Mouse (Mus musculus) c-Kit-positive CD71-negative TER-119-negative erythroid progenitor cells, embryonic 14.5 days (primary cell): Measurements from ENCODE around the gene Mtmr6.
A peak's percentile ranks its signal among the peaks of the same experiment; 100 is the strongest.

Source experiments
- DNase-seq: peaks from one replicate; pipeline ENCODE4 v3.0.0-alpha.2; 2013; ENCODE audit warnings: low read depth

Gene Mtmr6

DNA sequence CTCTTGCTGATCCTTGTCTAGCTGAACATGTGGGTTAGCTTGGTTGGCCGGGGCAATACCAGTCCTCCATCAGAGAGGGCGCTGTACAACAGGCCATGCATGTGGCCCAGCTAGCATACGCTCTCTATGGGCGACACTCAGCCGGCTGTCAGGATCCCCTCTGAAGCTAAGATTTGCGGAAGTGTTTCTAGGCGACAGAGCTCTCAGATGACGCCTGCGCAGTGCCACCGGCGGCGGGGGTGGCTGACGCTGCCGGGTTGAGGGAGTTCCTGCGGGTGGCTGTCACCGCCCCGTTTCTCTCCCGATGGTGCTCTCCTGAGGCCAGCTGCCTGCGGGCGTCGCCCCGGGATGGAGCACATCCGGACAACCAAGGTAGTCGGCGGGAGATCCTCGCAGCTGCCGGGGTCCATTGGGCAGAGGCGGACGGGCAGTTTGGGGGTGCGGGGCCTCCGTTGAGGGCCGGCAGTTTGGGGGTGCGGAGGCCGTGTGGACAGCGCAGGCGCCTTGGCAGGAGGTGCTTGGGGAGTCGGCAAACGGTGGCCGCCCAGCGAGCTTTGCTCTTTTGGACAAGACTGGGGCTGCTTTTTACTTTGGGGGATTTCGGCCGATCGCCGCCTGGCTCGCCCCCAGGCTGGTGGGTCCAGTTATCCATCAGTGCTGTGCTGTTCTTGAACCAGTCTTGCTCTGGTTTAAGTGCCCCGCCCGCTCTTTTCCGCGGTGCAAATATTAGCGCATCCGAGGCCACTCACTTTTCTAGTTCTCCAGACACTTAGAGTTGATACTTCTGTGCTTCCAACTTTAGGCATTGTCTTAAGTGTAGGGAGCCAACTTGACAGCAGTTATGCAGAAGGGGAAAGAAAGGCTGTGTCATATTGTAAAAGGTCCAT is at the start of gene Mtmr6:
Gene Mtmr6 (plus strand): TSS at position 239 of the 887 bp plus-strand sequence.
- DNase-seq, result peak; percentile 98

DNA sequence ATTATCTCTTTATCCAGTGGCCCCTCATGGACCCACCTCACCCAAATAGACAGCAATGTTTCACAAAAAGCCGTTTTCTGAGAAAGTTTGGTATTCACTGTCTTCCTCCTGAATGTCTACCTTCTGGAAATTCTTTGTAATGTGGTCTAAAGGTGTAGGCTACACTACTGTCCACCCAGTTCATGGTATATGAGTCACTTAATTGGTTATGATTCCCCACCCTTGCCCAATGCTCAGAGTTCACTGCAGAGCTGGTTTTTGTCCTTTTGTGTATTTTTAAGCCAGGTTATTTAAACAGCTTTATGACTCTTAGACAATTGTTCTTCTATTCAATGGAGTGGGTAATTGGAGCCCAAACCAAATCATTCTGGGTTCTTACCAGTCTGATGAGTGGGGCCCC is 48.9 kb upstream of the Mtmr6 start:
- no peak for DNase-seq

GRCm38 (mm10) chr14:60217616-60218015 is 47.4 kb upstream of the Mtmr6 start:
- DNase-seq, result no peak

DNA sequence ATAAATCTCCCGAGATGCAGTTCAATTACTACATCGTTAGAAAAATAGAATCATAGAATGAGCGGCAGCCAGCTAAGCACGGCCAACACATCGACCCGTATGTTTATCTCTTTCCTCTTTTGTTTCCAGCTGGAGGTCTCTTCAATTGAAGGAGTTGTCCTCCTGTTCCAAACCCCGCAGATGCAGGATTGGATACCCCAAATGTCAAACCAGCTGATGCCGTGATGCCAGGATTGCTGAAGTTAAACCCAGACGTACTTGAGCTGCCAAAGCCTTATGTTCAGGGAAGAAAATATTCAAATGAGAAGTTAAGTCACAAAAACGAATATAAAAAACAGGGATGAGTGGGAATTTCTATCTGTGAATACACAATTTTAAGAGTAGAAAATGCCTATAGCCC is 45.1 kb upstream of the Mtmr6 start:
- no peak for DNase-seq

- DNase-seq, result no peak
Measured at GRCm38 (mm10) chr14:60238551-60238950, 26.5 kb upstream of the Mtmr6 start.

GRCm38 (mm10) chr14:60250366-60250765 is 14.7 kb upstream of the Mtmr6 start:
- no peak for DNase-seq

DNA sequence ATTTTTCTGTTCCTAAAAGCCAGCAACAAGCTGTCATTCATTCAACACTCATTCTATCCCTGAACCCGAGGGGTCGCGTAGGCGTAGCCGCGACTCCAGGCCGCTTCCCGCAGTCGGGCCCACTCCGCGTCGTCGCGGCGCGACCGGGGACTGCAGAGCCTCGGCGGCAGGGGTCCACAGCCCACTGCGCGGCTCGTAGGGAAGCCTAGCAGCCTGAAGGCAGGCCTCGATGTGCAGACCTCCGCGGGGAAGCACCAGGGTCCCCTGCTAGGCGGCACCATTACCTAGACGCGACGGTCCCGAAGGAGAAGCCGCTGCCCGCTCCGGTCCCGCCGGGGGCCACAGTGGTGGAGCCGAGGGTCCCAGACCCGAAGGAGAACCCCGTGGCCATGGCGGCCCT is 14.1 kb upstream of the Mtmr6 start:
- no peak for DNase-seq

- peak; percentile 99 for DNase-seq
Measured at GRCm38 (mm10) chr14:60251281-60252003, 13.6 kb upstream of the Mtmr6 start, which contains the start of the genes Nupl1 and Gm49336. Gene Nupl1 (minus strand): TSS chr14:60251431. Gene Gm49336 (minus strand): TSS chr14:60251507.

DNA sequence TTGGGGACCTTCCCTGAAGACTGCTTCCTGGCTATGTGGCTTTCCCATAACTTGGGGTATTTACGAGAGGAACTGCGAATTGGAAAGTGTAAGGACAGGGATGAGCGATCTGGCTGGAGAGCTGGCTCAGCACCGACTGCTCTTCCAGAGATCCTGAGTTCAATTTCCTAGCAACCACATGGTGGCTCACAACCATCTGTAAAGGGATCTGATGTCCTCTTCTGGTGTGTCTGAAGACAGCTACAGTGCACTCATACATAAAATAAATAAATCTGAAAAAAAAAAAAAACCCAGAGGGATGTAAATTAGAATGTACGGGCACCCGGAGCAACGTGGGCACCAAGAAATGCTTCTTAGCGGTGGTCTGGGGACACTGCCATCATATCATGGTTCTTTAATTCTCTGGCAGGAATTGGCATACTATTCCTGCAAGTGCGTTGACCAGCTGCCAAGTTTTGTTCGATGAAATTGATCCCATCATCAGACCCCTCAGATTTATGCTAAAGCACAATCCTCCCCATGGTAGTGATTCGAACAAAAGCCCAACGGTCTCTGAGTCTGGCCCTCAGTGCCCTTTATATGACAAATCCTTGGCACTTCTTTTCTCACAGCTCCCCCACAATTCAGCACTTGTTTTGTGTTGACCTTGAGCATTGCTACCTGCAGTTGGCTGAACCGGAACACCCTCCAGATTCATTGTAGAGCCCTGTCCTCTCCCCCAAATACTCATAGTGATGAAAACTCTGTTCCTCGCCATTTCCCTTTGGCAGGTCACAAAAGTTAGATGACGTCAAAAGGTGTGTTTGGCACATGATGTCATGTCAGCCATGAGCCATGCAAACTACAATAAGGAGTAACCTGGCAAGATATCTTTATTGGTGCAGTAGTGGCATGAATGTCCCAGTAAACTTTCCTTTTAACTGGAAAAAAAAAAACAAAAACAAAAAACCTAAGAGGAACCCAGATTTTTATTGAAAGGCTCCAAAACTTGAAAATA is 12.7 kb upstream of the Mtmr6 start:
- no peak for DNase-seq

DNA sequence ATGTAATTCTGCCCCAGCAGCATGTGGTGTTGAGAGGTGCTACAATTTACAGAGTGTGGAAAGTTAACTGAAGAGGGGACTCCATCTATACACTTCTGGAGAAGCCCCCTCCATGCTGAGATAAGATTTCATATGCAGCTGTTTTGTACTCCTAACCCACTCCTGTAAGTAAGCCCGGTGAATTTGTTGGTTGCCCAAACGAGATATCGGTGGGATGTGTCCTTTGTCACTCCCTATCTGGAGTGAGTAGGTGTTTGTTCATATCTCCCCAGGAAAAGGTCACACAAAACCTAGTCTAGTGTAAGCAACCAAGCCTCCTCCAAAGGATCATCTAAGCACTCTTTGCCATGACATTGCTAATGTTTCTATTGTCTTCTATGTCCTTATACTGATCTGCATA is 11.6 kb upstream of the Mtmr6 start:
- no peak for DNase-seq

DNA sequence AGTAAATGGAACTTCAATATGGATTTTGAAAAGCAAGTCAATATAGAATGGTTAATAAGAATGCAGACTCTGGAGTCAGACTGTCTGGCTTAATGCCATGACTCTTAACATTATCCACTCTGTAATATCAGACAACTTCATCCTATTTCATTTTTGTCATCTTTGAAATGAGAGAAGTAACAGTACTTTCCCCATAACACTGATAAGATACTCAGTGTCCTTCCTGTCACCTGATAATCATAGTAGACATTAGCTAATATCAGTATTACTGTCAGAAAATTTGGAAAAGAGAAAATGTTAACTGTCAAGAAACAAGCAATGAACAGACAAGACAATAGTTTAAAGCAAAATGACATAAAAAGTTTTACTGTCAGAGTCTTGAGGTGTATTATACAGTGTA is 10.3 kb upstream of the Mtmr6 start:
- DNase-seq, result no peak

- DNase-seq, result no peak
Measured at GRCm38 (mm10) chr14:60256356-60256755, 8.7 kb upstream of the Mtmr6 start.

DNA sequence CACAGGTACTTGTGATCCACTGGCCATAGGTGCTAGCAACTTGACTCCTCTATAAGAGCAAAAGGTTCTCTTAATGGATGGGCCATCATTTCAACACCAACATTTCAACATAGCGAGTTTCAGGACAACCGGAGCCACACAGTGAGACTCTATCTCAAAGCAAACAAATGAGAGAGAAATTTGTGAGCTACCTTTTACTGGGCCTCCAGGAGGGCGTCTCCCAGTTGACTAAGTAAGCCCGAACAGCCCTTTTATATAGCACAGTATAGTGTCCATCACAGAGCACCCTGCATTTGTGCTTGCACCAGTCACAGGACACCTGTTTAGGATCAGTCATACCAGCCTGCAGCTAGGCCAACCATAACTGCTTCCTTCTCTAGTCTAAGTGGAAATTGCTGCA is 7.9 kb upstream of the Mtmr6 start:
- DNase-seq, result no peak

- DNase-seq, result no peak
Measured at GRCm38 (mm10) chr14:60257851-60258250, 7.2 kb upstream of the Mtmr6 start.

- DNase-seq, result no peak
Measured at GRCm38 (mm10) chr14:60262316-60262715, 2.7 kb upstream of the Mtmr6 start.

- DNase-seq, result no peak
Measured at GRCm38 (mm10) chr14:60269333-60269732, 4.3 kb downstream of the Mtmr6 start.

DNA sequence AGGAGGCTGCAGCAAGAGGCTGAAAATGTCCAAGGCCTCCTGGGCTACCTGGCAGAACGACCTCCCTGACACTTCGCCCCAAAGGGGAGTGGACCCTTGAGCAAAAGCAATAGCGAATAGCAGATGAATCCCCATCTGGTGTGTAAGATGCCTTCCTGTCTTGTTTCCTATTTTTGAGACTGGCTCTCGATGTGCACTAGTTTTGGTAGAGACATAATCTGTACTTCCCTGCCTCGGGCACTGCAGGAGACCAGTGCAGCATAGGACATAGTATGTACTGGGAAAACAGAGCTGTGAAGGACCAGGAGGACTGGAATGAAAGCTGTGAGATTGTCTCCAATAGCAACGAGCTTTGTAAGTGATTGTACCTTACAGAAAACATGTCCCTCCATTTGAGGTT is 8.3 kb downstream of the Mtmr6 start:
- DNase-seq, result no peak

- DNase-seq, result no peak
Measured at GRCm38 (mm10) chr14:60275301-60276276, 10.6 kb downstream of the Mtmr6 start.

GRCm38 (mm10) chr14:60286194-60286863 is 21.3 kb downstream of the Mtmr6 start:
- no peak for DNase-seq

- DNase-seq, result no peak
Measured at GRCm38 (mm10) chr14:60290363-60290762, 25.3 kb downstream of the Mtmr6 start.
